Mouse (Mus musculus): Measurements from ENCODE around the gene Olfr1441.

DNA sequence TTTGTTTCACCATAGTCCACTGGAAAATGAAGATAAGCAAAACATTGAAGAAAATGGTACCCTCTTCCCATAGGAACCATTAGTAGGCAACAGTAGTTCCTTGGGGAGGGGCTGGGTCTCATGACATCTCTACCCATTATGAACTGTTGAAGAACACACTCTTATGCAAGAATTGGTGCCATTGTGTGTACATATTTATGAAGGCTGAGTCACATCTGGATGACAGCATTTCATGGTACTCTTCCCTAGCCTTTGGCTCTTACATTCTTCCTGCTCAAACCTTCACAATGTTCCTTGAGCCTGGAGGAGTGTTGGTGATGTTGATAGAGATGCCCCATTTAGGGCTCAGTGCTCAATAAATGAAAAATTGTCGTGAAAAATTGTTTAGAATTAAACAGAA is 22.3 kb downstream of the Olfr1441 start:
- TF ChIP-seq MAFK (IDR thresholded peaks at IDR 0.05; ENCODE audit: insufficient read depth, low read depth, low read length) (no peak), ZNF384 (IDR thresholded peaks at IDR 0.05; ENCODE audit: low read depth, low read length) (no peak)

Measured in ES-E14 (cell line).